Mouse (Mus musculus): ENCODE measurements around the gene Ptgfrn. TPM values are rescaled to one million over a fixed set of nuclear protein-coding genes. Genes with fewer than 3 reads are reported as not detected.
A peak's percentile ranks its signal among the peaks of the same experiment; 100 is the strongest.

The Ptgfrn gene
- polyA plus RNA-seq, 1 experiment from 2014 or later, result 4.8 TPM

GRCm38 (mm10) chr3:101077710-101078100, 32.4 kb downstream of the Ptgfrn start:
- H3K9me3 ChIP-seq (ENCODE audit: control insufficient read depth, low read length), result no peaks in the 10 kb centered on the region
- 75% methylated on average over 6 of the region's 6 CpGs for WGBS
- no peak overlapping the region for H3K27ac ChIP-seq (ENCODE audit: low read length)
- H3K9ac ChIP-seq (ENCODE audit: low read length), result no peak overlapping the region
- H3K27me3 ChIP-seq (ENCODE audit: control insufficient read depth, insufficient read depth, low read depth, low read length), result no peaks in the 10 kb centered on the region
- no peak overlapping the region for H3K4me2 ChIP-seq (ENCODE audit: low read depth, low read length)
- peaks cover 4% of the 10 kb centered on the region for H3K36me3 ChIP-seq (ENCODE audit: control insufficient read depth, insufficient read depth, low read length)
- H3K4me3 ChIP-seq (ENCODE audit: low read length), result no peak overlapping the region
- ATAC-seq (ENCODE audit: low read depth), result no peak
- peaks cover 25% of the 10 kb centered on the region for H3K4me1 ChIP-seq (replicated peaks; ENCODE audit: control insufficient read depth, insufficient read depth, low read length)

- H3K27me3 ChIP-seq (ENCODE audit: control insufficient read depth, insufficient read depth, low read depth, low read length), result no peaks in the 10 kb centered on the region
- H3K36me3 ChIP-seq (ENCODE audit: control insufficient read depth, insufficient read depth, low read length), result peaks cover 4% of the 10 kb centered on the region
- no peaks in the 10 kb centered on the region for H3K9me3 ChIP-seq (ENCODE audit: control insufficient read depth, low read length)
- H3K4me2 ChIP-seq (ENCODE audit: low read depth, low read length), result no peak overlapping the region
- ATAC-seq (ENCODE audit: low read depth), result no peak
- H3K9ac ChIP-seq (ENCODE audit: low read length), result no peak overlapping the region
- H3K4me3 ChIP-seq (ENCODE audit: low read length), result no peak overlapping the region
- WGBS, result 92% methylated on average over 25 of the region's 25 CpGs
- peaks cover 29% of the 10 kb centered on the region for H3K4me1 ChIP-seq (replicated peaks; ENCODE audit: control insufficient read depth, insufficient read depth, low read length)
- no peak overlapping the region for H3K27ac ChIP-seq (ENCODE audit: low read length)
These were observed 32.9 kb downstream of the Ptgfrn start for GRCm38 (mm10) chr3:101076966-101077709.

- peaks cover 4% of the 10 kb centered on the region for H3K36me3 ChIP-seq (ENCODE audit: control insufficient read depth, insufficient read depth, low read length)
- peaks cover 39% of the 10 kb centered on the region for H3K4me1 ChIP-seq (replicated peaks; ENCODE audit: control insufficient read depth, insufficient read depth, low read length)
- WGBS, result 39% methylated on average over 3 of the region's 3 CpGs
- H3K4me3 ChIP-seq (ENCODE audit: low read length), result no peak overlapping the region
- H3K27me3 ChIP-seq (ENCODE audit: control insufficient read depth, insufficient read depth, low read depth, low read length), result no peaks in the 10 kb centered on the region
- no peak overlapping the region for H3K4me2 ChIP-seq (ENCODE audit: low read depth, low read length)
- H3K27ac ChIP-seq (ENCODE audit: low read length), result no peak overlapping the region
- no peaks in the 10 kb centered on the region for H3K9me3 ChIP-seq (ENCODE audit: control insufficient read depth, low read length)
- no peak for ATAC-seq (ENCODE audit: low read depth)
- H3K9ac ChIP-seq (ENCODE audit: low read length), result no peak overlapping the region
These were observed 34.2 kb downstream of the Ptgfrn start for GRCm38 (mm10) chr3:101075866-101076265.

DNA sequence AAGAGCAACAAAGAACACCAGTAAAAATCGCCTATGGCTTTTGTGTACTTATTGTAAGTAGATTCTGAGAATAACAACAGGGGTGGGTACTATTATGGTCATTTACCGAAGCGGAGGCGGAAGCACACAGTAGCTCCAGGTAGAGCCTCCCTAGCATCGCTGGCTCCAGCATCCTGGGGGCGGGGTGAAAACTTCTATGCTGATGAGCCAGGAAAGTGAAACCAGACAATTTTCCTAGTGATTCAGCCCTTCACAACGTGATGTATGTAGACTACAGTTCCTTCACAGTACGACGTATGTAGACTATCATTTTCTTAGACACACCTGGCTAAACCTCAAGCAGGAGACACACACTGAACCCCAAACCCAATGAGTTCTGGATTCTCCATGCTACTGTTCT, 36.7 kb downstream of the Ptgfrn start:
- Histone ChIP-seq H3K27me3 (ENCODE audit: control insufficient read depth, insufficient read depth, low read depth, low read length) (no peaks in the 10 kb centered on the region), H3K36me3 (ENCODE audit: control insufficient read depth, insufficient read depth, low read length) (peaks cover 4% of the 10 kb centered on the region), H3K9me3 (ENCODE audit: control insufficient read depth, low read length) (no peaks in the 10 kb centered on the region), H3K4me3 (ENCODE audit: low read length) (no peak overlapping the region), H3K4me2 (ENCODE audit: low read depth, low read length) (no peak overlapping the region), H3K4me1 (replicated peaks; ENCODE audit: control insufficient read depth, insufficient read depth, low read length) (peaks cover 50% of the 10 kb centered on the region), H3K9ac (ENCODE audit: low read length) (no peak overlapping the region), H3K27ac (ENCODE audit: low read length) (no peak overlapping the region)
- WGBS, result 83% methylated on average over 9 of the region's 9 CpGs
- no peak for ATAC-seq (ENCODE audit: low read depth)

DNA sequence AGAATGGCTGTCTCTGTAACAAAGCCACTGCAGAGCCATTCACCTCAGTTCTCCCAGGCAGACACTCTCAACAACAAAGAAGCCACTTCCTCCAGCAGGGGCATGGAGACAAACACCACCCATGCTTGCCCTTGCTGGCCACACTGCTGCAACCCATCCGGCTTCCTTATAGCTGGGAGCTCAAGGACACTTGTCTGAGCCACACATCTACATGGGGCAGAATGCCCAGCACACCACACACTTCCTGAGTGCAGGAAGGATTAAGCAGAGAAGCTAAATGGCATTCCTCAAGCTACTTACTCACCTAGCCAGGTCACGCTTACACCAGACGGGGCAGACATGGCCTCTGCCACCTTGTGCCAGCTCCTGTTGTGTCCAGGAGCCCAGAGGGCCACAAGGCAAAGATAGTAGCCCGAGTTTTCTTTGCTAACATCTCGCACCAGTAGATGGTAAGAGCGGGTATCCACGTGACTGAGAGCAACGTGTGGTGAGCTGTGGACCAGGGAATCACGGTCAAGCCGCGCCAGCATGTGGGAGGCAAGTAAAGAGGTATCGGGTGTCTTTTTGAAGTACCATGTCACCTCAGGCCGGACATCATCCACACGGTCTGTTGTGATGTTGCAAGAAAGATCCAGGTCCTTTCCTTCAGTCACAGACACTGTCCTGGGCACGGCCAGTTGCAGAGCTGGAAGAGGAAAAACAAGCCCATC, 37.4 kb downstream of the Ptgfrn start:
- no peaks in the 10 kb centered on the region for H3K9me3 ChIP-seq (ENCODE audit: control insufficient read depth, low read length)
- peaks cover 4% of the 10 kb centered on the region for H3K36me3 ChIP-seq (ENCODE audit: control insufficient read depth, insufficient read depth, low read length)
- H3K9ac ChIP-seq (ENCODE audit: low read length), result no peak overlapping the region
- WGBS, result 77% methylated on average over 15 of the region's 15 CpGs
- H3K4me2 ChIP-seq (ENCODE audit: low read depth, low read length), result no peak overlapping the region
- peak; percentile 48 for ATAC-seq (ENCODE audit: low read depth)
- no peak overlapping the region for H3K4me3 ChIP-seq (ENCODE audit: low read length)
- H3K27ac ChIP-seq (ENCODE audit: low read length), result peak overlapping the region; percentile 23
- H3K27me3 ChIP-seq (ENCODE audit: control insufficient read depth, insufficient read depth, low read depth, low read length), result no peaks in the 10 kb centered on the region
- peaks cover 43% of the 10 kb centered on the region for H3K4me1 ChIP-seq (replicated peaks; ENCODE audit: control insufficient read depth, insufficient read depth, low read length)

DNA sequence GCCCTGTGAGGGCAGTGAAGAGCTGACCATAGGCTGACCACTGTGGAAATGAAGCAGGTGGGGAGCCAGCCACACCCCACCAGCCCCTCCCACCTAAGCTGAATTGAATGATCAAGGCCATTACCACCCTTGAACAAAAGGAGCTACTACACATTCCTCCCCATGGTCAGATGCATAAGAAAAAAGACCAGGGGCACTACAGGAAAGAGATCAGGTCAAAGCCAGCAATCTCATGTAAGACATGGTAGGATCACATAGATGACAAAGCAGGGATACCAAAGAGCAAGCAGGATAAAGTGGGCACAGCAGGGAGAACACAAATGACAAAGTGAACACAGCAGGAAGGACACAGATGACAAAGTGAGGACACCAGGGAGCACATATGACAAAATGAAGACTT, 38.5 kb downstream of the Ptgfrn start:
- no peak overlapping the region for H3K4me2 ChIP-seq (ENCODE audit: low read depth, low read length)
- no peaks in the 10 kb centered on the region for H3K9me3 ChIP-seq (ENCODE audit: control insufficient read depth, low read length)
- no peak overlapping the region for H3K9ac ChIP-seq (ENCODE audit: low read length)
- peaks cover 2% of the 10 kb centered on the region; the same call in 1 of the 2 replicates for H3K36me3 ChIP-seq (ENCODE audit: control insufficient read depth, insufficient read depth, low read length)
- H3K4me3 ChIP-seq (ENCODE audit: low read length), result no peak overlapping the region
- H3K4me1 ChIP-seq (replicated peaks; ENCODE audit: control insufficient read depth, insufficient read depth, low read length), result peaks cover 42% of the 10 kb centered on the region
- H3K27ac ChIP-seq (ENCODE audit: low read length), result no peak overlapping the region
- ATAC-seq (ENCODE audit: low read depth), result no peak
- no peaks in the 10 kb centered on the region for H3K27me3 ChIP-seq (ENCODE audit: control insufficient read depth, insufficient read depth, low read depth, low read length)

DNA sequence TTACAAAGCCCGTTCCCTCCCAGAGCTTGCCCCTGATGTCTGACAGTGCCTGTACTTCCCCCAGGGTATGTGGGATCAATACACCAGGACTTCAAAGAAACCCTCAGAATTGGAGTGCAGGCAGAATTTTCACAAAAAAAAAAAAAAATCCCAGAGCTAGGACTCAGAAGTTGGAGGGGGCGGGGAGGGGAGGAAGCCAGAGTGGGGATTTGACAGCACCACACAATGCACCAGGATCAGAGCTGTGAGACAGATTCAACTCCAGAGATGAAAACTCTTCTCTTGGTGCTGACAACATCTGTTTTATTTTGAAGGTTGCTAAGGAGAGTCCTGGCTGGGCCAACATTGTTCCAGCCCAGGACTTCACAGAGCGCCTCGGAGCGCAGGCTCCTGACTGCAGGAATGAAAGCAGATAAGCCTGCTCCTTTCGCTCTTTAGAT, 39.3 kb downstream of the Ptgfrn start:
- H3K4me3 ChIP-seq (ENCODE audit: low read length), result no peak overlapping the region
- peak; percentile 42 for ATAC-seq (ENCODE audit: low read depth)
- no peaks in the 10 kb centered on the region for H3K36me3 ChIP-seq (ENCODE audit: control insufficient read depth, insufficient read depth, low read length)
- WGBS, result 54% methylated on average over 6 of the region's 6 CpGs
- H3K27ac ChIP-seq (ENCODE audit: low read length), result peak overlapping the region; percentile 61
- H3K4me1 ChIP-seq (replicated peaks; ENCODE audit: control insufficient read depth, insufficient read depth, low read length), result peaks cover 39% of the 10 kb centered on the region
- no peaks in the 10 kb centered on the region for H3K27me3 ChIP-seq (ENCODE audit: control insufficient read depth, insufficient read depth, low read depth, low read length)
- H3K9ac ChIP-seq (ENCODE audit: low read length), result no peak overlapping the region
- H3K9me3 ChIP-seq (ENCODE audit: control insufficient read depth, low read length), result no peaks in the 10 kb centered on the region
- no peak overlapping the region for H3K4me2 ChIP-seq (ENCODE audit: low read depth, low read length)

DNA sequence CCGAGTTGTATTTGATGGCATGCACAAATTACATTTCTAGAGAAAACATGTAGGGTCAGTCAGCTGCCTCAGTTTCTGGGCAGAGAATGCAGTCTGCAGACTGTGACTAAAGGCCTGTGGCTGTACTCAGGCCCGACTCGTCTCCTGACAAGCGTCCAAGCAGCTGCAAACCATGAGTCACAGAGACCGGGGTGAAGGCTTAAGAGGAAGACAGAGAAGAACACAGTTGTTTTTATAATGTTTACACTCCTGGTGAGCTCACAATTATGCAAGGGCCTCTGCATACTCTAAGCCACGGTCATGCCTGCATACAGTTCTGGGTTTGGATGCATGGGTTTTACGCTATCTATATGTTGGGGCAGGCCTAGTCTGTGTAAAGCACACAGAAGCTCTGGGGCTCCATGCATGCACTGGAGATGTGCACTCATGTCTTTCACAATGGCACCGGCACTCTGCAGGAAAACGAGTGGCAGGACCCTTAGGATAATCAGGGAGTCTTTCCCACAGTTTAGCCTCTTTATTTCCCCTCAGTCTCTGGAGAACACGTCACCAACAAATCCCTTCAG, 39.8 kb downstream of the Ptgfrn start:
- peak overlapping the region; percentile 61 for H3K27ac ChIP-seq (ENCODE audit: low read length)
- 41% methylated on average over 10 of the region's 10 CpGs for WGBS
- peaks cover 39% of the 10 kb centered on the region for H3K4me1 ChIP-seq (replicated peaks; ENCODE audit: control insufficient read depth, insufficient read depth, low read length)
- ATAC-seq (ENCODE audit: low read depth), result peak; percentile 85
- no peaks in the 10 kb centered on the region for H3K9me3 ChIP-seq (ENCODE audit: control insufficient read depth, low read length)
- no peaks in the 10 kb centered on the region for H3K27me3 ChIP-seq (ENCODE audit: control insufficient read depth, insufficient read depth, low read depth, low read length)
- no peak overlapping the region for H3K9ac ChIP-seq (ENCODE audit: low read length)
- no peak overlapping the region for H3K4me2 ChIP-seq (ENCODE audit: low read depth, low read length)
- no peaks in the 10 kb centered on the region for H3K36me3 ChIP-seq (ENCODE audit: control insufficient read depth, insufficient read depth, low read length)
- no peak overlapping the region for H3K4me3 ChIP-seq (ENCODE audit: low read length)

- Histone ChIP-seq H3K27ac (ENCODE audit: low read length) (no peak overlapping the region), H3K4me1 (replicated peaks; ENCODE audit: control insufficient read depth, insufficient read depth, low read length) (peaks cover 37% of the 10 kb centered on the region), H3K36me3 (ENCODE audit: control insufficient read depth, insufficient read depth, low read length) (no peaks in the 10 kb centered on the region), H3K27me3 (ENCODE audit: control insufficient read depth, insufficient read depth, low read depth, low read length) (no peaks in the 10 kb centered on the region), H3K4me2 (ENCODE audit: low read depth, low read length) (no peak overlapping the region), H3K9me3 (ENCODE audit: control insufficient read depth, low read length) (no peaks in the 10 kb centered on the region), H3K4me3 (ENCODE audit: low read length) (no peak overlapping the region), H3K9ac (ENCODE audit: low read length) (no peak overlapping the region)
- ATAC-seq (ENCODE audit: low read depth), result no peak
- 70% methylated on average over 5 of the region's 5 CpGs for WGBS
These were observed 41.4 kb downstream of the Ptgfrn start for GRCm38 (mm10) chr3:101068701-101069100.

Data from lung, embryonic 16.5 days (tissue).